Mouse (Mus musculus): Measurements from ENCODE around the gene Fam181a.

GRCm38 (mm10) chr12:103344934-103345333, 34.2 kb downstream of the Fam181a start:
- TF ChIP-seq POLR2A (IDR thresholded peaks at IDR 0.05; ENCODE audit: borderline replicate concordance, control insufficient read depth, low read depth, low read length) (no peak), CTCF (IDR thresholded peaks at IDR 0.05; ENCODE audit: control insufficient read depth, insufficient read depth, low read length) (no peak)
